Mouse (Mus musculus) stomach, postnatal 0 days (tissue): ENCODE data around the gene Ambra1.

ENCODE experiments used
- CTCF ChIP-seq: IDR thresholded peaks from 2 replicates; pipeline ENCODE4 v1.5.1; 2016; ENCODE audit warnings: antibody characterized with exemption, low read depth, mild to moderate bottlenecking, moderate library complexity
- EP300 ChIP-seq: optimal IDR thresholded peaks from 2 replicates; pipeline ENCODE3; 2016; ENCODE audit warnings: antibody characterized with exemption

DNA sequence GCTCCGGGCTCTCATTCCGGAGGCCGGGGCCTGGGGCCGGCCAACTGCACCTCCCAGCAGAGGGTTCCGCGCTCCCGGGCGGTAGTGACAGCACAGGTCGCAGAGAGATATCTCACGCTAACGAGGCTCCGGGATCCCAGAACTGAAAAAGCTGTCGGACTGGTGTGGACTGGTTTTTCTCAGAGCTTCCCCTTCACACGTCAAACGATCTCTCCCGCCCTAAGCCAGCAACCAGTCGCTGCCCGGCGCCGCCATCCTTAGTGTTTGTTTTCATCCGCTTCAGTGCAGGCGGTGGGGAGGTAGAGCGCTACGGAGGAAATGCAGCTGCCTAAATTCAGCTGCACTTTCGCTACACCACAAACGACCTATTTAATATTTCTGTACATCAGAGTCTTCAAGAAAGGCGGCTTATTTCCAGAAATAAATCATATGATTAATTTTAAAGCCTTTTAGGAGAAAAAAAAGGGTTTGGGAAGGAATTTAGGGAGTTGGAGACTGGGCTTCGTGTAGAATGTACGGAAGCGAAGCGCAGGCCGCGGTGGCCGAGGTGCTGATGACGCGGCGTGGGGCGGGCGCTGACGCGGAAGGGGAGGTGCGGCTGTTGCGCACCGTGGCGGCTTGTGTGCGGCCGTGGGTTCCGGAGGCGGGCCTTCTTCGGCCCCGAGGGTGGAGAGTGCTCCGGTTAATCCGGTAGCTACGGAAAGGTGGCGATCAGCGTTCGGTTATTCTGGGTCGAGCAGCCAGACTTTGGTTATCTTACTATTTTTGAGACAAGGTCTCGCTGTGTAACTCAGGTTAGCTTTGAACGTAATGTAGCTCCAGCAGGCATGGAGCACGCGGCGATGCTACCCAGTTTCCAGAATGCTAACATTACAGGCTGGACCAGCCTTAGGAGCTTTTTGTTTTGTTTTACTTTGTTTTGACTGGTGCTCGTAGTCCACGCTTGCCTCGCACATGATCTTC lies 19.4 kb upstream of the Ambra1 start, which contains the start of the genes Atg13 and Harbi1:
- TF ChIP-seq CTCF (no peak; the same call in 1 of the 2 replicates), EP300 (peak; percentile 83)
